Mouse (Mus musculus): Measurements from ENCODE around the gene Tle4.

DNA sequence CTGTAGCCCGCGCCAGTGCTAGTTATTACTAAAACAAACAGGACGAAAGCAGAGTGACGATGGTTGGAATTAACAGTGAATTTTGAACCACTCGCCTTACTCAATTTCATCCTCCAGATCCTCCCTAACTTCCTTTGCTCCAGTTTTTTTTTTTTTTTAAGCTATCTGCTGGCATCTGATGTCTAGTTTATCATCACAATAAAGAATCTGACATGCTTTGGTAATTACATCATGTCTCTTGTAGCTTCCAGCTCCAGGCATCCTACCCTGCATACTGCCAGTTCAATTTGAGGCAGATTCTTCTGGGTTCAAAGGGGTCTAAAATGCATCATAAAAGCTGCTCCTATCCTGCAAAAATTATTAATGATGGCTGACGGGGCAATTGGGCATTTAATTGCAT is 181.9 kb downstream of the Tle4 start:
- TF ChIP-seq EP300 (IDR thresholded peaks at IDR 0.05; ENCODE audit: insufficient read depth, low read depth, low read length) (no peak), POLR2A (IDR thresholded peaks at IDR 0.05; ENCODE audit: insufficient read depth, low read length) (no peak), CTCF (IDR thresholded peaks at IDR 0.05; ENCODE audit: low read depth, low read length) (no peak)

Measured in ES-Bruce4 (cell line).